Mouse (Mus musculus) intestine, postnatal 0 days (tissue): ENCODE measurements around the gene Lonrf2. TPM values are rescaled to one million over a fixed set of nuclear protein-coding genes. Genes with fewer than 3 reads are reported as not detected.

Experiments used
- ATAC-seq: fragments of 200-750 bp; cut with Nextera tagmentation; 2 replicates; pipeline ENCODE4 v1.8.0; 2017; ENCODE audit warnings: mild to moderate bottlenecking, moderate TSS enrichment, moderate library complexity
- H3K27ac ChIP-seq: fragments of 300-500 bp; sonication (generic); 2 replicates; pipeline ENCODE4 v1.5.1; 2014; ENCODE audit warnings: mild to moderate bottlenecking, low read depth, low read length, moderate library complexity
- H3K27me3 ChIP-seq: fragments of 300-500 bp; sonication (generic); replicated peaks from 2 replicates; pipeline ENCODE4 v1.6.1; 2014; ENCODE audit warnings: low read length, mixed read lengths; ENCODE audit not compliant: control insufficient read depth, insufficient read depth
- H3K36me3 ChIP-seq: fragments of 300-500 bp; sonication (generic); 2 replicates; pipeline ENCODE4 v1.6.1; 2014; ENCODE audit warnings: mild to moderate bottlenecking, moderate library complexity; ENCODE audit not compliant: control insufficient read depth, insufficient read depth
- H3K4me1 ChIP-seq: fragments of 300-500 bp; sonication (generic); replicated peaks from 2 replicates; pipeline ENCODE4 v1.6.1; 2014; ENCODE audit warnings: antibody characterized with exemption, low read length, mixed read lengths; ENCODE audit not compliant: control insufficient read depth, insufficient read depth
- H3K4me2 ChIP-seq: fragments of 300-500 bp; sonication (generic); replicated peaks from 2 replicates; pipeline ENCODE4 v1.6.1; 2014; ENCODE audit warnings: low read depth, mild to moderate bottlenecking, moderate library complexity
- H3K4me3 ChIP-seq: fragments of 300-500 bp; sonication (generic); 2 replicates; pipeline ENCODE4 v1.5.1; 2014; ENCODE audit warnings: low read depth, low read length
- H3K9ac ChIP-seq: fragments of 300-500 bp; sonication (generic); 2 replicates; pipeline ENCODE4 v1.6.1; 2014; ENCODE audit warnings: mild to moderate bottlenecking, low read depth, low read length
- H3K9me3 ChIP-seq: fragments of 300-500 bp; sonication (generic); 2 replicates; pipeline ENCODE4 v1.6.1; 2016; ENCODE audit warnings: mixed run types; ENCODE audit not compliant: control insufficient read depth
- CTCF ChIP-seq: sonication (generic); IDR thresholded peaks from 2 replicates; pipeline ENCODE4 v1.5.1; 2016; ENCODE audit warnings: low read depth, mild to moderate bottlenecking, control low read depth, antibody characterized with exemption, moderate library complexity
- WGBS: fragments of 180-500 bp; shearing (Covaris S2); extraction: QIAGEN DNeasy Blood & Tissue Kit; methylation state at CpG from one replicate; pipeline ENCODE4 v1.1.7; 2014; 5-methylcytosine and 5-hydroxymethylcytosine counted together
- polyA plus RNA-seq: library from polyadenylated mRNA; unstranded; fragments of >200 nt; fragmentation: Nextera tagmentation; extraction: Ambion mirVana; gene quantifications from 2 replicates; pipeline ENCODE4 v1.2.1, GENCODE M21; 2015

Lonrf2 gene
- polyA plus RNA-seq, 1 experiment from 2014 or later = 0.52 TPM

DNA sequence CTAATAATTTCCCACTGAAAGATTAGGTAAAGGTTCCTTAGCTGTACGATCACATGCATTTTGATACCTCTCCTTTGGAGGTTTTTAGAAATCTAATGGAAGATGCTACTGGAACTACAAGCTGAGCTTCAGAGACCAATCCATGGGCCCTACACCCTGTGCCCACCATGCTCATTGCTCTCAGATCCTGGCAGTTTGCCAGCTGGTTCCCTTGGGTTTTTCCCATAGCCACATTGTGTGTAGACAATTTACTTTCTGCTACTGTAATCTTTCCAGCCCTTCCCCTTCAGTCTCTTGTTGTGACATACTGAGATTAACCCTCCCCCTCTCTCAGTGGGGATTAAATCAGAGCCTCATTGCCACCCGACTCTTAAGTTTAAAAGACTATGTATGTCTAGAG, 11.6 kb downstream of the Lonrf2 start:
- no peaks in the 10 kb centered on the region for H3K9me3 ChIP-seq
- WGBS = 89% methylated on average over 2 of the region's 2 CpGs
- no peak overlapping the region for H3K4me3 ChIP-seq
- H3K4me1 ChIP-seq = no peaks in the 10 kb centered on the region
- H3K9ac ChIP-seq = no peak overlapping the region
- no peak overlapping the region for H3K27ac ChIP-seq
- no peaks in the 10 kb centered on the region for H3K27me3 ChIP-seq
- no peak for ATAC-seq
- TF ChIP-seq CTCF = no peak
- H3K36me3 ChIP-seq = no peaks in the 10 kb centered on the region
- H3K4me2 ChIP-seq = no peak overlapping the region

DNA sequence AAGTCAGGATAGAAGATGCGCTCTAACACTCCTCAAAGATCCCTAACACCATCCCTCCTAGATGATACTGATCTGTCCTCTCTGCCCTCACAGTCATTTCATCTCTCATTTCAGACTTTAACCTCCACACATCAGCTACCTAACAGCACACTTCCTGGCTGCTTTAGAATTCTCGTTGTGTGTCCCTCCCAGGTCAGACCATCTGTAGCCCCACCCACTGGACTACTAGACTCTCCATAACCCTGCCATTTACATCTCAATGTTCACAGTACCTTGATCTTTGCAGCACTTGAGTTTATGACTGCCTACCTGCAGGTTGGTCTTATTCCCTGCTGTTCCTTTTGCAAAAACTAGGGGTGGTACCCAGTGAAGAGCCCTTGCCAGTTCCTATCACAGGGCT, 12.7 kb downstream of the Lonrf2 start:
- Histone ChIP-seq H3K36me3 (no peaks in the 10 kb centered on the region), H3K9me3 (no peaks in the 10 kb centered on the region), H3K4me3 (no peak overlapping the region), H3K4me1 (no peaks in the 10 kb centered on the region), H3K9ac (no peak overlapping the region), H3K4me2 (no peak overlapping the region), H3K27ac (no peak overlapping the region), H3K27me3 (no peaks in the 10 kb centered on the region)
- WGBS = 61% methylated on average over 2 of the region's 2 CpGs
- TF ChIP-seq CTCF = no peak
- peak; percentile 49; the same call in 1 of the 2 replicates for ATAC-seq

DNA sequence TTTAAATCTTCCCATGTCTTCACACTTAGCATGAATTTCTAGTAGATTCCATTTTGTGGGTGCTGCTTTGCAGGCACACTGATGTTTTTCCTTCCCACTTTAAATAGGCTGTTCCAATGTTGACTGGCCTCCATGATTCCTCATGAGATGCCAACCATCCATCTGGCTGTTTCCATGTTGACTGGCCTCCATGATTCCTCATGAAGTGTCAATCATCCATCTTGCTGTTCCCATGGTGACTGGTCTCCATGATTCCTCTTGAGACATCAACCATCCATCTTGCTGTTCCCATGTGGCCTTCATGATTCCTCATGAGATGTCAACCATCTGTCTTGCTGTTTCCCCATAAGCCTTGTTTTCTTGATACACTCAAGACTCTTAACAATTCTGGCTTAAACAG, 16.8 kb downstream of the Lonrf2 start:
- TF ChIP-seq CTCF = no peak
- Histone ChIP-seq H3K9ac (no peak overlapping the region), H3K27ac (no peak overlapping the region), H3K4me2 (no peak overlapping the region), H3K4me3 (no peak overlapping the region), H3K36me3 (no peaks in the 10 kb centered on the region), H3K4me1 (no peaks in the 10 kb centered on the region), H3K9me3 (no peaks in the 10 kb centered on the region), H3K27me3 (no peaks in the 10 kb centered on the region)
- no peak for ATAC-seq

DNA sequence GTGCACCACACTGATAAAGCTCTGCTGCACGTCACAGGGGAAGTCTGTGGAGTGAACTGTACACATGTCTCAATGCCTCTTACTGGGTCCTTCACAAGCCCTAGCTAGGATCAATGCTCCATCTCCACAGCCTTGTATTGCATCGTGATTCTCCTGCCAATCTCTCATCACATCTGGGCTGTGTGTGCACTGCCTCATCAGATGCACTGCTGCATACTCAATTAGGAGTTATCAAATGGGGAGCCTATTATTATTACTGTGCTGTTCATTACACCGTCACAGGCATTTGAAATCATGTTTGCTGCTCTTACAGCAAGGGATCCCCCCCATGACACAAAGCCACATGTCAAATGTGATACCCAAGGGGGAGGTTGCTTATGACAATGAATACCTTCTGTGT, 18.8 kb downstream of the Lonrf2 start:
- no peak for TF ChIP-seq CTCF
- H3K27me3 ChIP-seq = no peaks in the 10 kb centered on the region
- no peak overlapping the region for H3K27ac ChIP-seq
- no peaks in the 10 kb centered on the region for H3K4me1 ChIP-seq
- WGBS = 87% methylated on average over 3 of the region's 3 CpGs
- no peak overlapping the region for H3K4me3 ChIP-seq
- H3K9ac ChIP-seq = no peak overlapping the region
- no peak for ATAC-seq
- H3K4me2 ChIP-seq = no peak overlapping the region
- H3K36me3 ChIP-seq = no peaks in the 10 kb centered on the region
- H3K9me3 ChIP-seq = no peaks in the 10 kb centered on the region

DNA sequence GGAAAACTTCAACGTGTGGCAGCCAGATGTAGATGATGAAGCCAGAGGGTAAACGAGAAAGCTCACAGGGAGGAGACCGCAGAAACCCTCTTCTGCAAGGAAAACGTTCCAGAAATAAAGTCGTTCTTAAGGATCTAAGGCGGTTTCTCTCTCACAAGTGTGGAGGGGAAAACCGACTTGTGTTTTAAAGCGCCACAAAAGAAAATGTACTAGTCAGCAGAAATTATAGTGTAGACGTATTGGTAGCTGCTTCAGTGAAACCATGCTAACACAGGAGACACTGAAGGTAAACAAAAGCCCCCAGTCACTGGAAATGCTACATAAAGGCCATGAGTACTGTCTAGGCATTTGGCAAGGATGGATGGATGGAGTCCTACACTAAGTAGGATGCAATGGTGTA, 19.2 kb downstream of the Lonrf2 start:
- Histone ChIP-seq H3K36me3 (no peaks in the 10 kb centered on the region), H3K27me3 (no peaks in the 10 kb centered on the region), H3K9ac (no peak overlapping the region), H3K27ac (no peak overlapping the region), H3K4me1 (no peaks in the 10 kb centered on the region), H3K4me2 (no peak overlapping the region), H3K4me3 (no peak overlapping the region), H3K9me3 (no peaks in the 10 kb centered on the region)
- no peak for ATAC-seq
- no peak for TF ChIP-seq CTCF
- 66% methylated on average over 9 of the region's 9 CpGs for WGBS

DNA sequence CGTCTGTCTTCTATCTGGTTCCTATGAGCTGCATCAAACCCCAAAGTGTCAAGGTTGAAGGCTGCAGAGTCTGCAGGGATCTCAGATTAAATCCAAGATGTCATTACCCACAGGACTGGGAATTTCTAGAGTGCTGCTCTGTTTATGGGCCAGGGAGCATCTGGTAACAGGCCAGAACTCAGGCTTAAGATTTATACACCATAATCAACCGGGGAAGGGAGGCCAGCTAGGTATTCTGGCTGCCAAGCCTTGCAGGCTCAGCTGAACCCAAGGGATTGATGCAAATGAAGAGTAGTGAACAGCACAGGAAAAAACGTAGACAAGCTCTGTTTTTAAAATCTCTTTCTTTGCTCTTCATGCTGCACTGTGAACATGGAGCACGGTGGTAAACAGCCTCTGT, 20.2 kb downstream of the Lonrf2 start:
- Histone ChIP-seq H3K27ac (no peak overlapping the region), H3K27me3 (no peaks in the 10 kb centered on the region), H3K4me2 (no peak overlapping the region), H3K9me3 (no peaks in the 10 kb centered on the region), H3K9ac (no peak overlapping the region), H3K36me3 (no peaks in the 10 kb centered on the region), H3K4me3 (no peak overlapping the region), H3K4me1 (no peaks in the 10 kb centered on the region)
- TF ChIP-seq CTCF = no peak
- WGBS = 65% methylated on average over 4 of the region's 4 CpGs
- ATAC-seq = no peak

DNA sequence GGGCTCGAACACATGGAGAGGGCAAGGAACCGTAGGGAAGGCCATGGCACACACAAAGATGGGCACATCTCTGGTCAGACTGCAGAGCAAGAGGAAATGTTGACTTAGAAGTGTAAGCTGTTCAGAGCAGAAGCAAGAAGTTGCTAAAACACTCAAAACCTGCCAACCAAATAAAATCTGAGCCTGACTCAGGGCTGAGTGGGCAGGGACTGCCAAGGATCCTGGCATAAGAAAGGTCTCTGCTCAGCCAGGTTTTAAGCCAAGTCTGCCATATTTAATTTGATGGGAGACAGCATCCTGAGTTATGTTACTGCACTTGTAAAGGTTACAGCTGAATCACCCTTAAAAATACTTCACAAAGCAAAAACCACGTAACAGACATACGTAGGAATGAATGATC, 29.4 kb downstream of the Lonrf2 start:
- ATAC-seq = no peak
- H3K9me3 ChIP-seq = no peaks in the 10 kb centered on the region

More for the DNA sequence above, 29.4 kb downstream of the Lonrf2 start:
- WGBS = 95% methylated on average over 4 of the region's 4 CpGs
- no peaks in the 10 kb centered on the region for H3K36me3 ChIP-seq
- TF ChIP-seq CTCF = no peak
- no peaks in the 10 kb centered on the region for H3K27me3 ChIP-seq
- H3K4me2 ChIP-seq = no peak overlapping the region
- H3K4me1 ChIP-seq = no peaks in the 10 kb centered on the region
- H3K27ac ChIP-seq = no peak overlapping the region
- no peak overlapping the region for H3K4me3 ChIP-seq
- H3K9ac ChIP-seq = no peak overlapping the region
